Mouse (Mus musculus): Measurements from ENCODE around the gene Rpl29. TPM values are rescaled to one million over a fixed set of nuclear protein-coding genes. Genes with fewer than 3 reads are reported as not detected.

Gene Rpl29
- polyA plus RNA-seq, 1 experiment from 2014 or later, result 476 TPM

GRCm38 (mm10) chr9:106465571-106466200, 36.4 kb downstream of the Rpl29 start, which contains the start of gene Gpr62:
Gpr62 (minus strand) TSS chr9:106465938.
- no peak within 1 kb of the TSS for H3K27ac ChIP-seq (ENCODE audit: low read length)
- ATAC-seq (replicated peaks; ENCODE audit: extremely low read depth, insufficient read depth, low FRiP score), result no peak; the same call in 1 of the 2 replicates
- peaks cover 10% of the 10 kb centered on the region for H3K4me1 ChIP-seq (ENCODE audit: control insufficient read depth, insufficient read depth, low read length)
- H3K4me2 ChIP-seq (ENCODE audit: low read depth, low read length), result peak within 1 kb of the TSS; percentile 87
- WGBS, result 32% methylated on average over 26 of the region's 26 CpGs
- H3K36me3 ChIP-seq (ENCODE audit: control insufficient read depth, insufficient read depth), result peaks cover 21% of the 10 kb centered on the region
- H3K9ac ChIP-seq (ENCODE audit: low read length), result peak within 1 kb of the TSS; percentile 81
- H3K9me3 ChIP-seq (replicated peaks; ENCODE audit: control insufficient read depth, low read length), result no peaks in the 10 kb centered on the region
- H3K27me3 ChIP-seq (ENCODE audit: control insufficient read depth, insufficient read depth, low read length), result peaks cover 6% of the 10 kb centered on the region; the same call in 1 of the 2 replicates
- H3K4me3 ChIP-seq (ENCODE audit: low read length), result peak within 1 kb of the TSS; percentile 71

GRCm38 (mm10) chr9:106466721-106467120, 37.5 kb downstream of the Rpl29 start:
- Histone ChIP-seq H3K9ac (ENCODE audit: low read length) (no peak overlapping the region), H3K4me2 (ENCODE audit: low read depth, low read length) (no peak overlapping the region), H3K27me3 (ENCODE audit: control insufficient read depth, insufficient read depth, low read length) (peaks cover 6% of the 10 kb centered on the region; the same call in 1 of the 2 replicates), H3K4me1 (ENCODE audit: control insufficient read depth, insufficient read depth, low read length) (peaks cover 10% of the 10 kb centered on the region), H3K27ac (ENCODE audit: low read length) (no peak overlapping the region), H3K36me3 (ENCODE audit: control insufficient read depth, insufficient read depth) (peaks cover 18% of the 10 kb centered on the region), H3K9me3 (replicated peaks; ENCODE audit: control insufficient read depth, low read length) (no peaks in the 10 kb centered on the region), H3K4me3 (ENCODE audit: low read length) (no peak overlapping the region)
- WGBS, result 76% methylated on average over 6 of the region's 6 CpGs
- ATAC-seq (replicated peaks; ENCODE audit: extremely low read depth, insufficient read depth, low FRiP score), result no peak

GRCm38 (mm10) chr9:106467746-106468145, 38.5 kb downstream of the Rpl29 start:
- peaks cover 6% of the 10 kb centered on the region; the same call in 1 of the 2 replicates for H3K27me3 ChIP-seq (ENCODE audit: control insufficient read depth, insufficient read depth, low read length)
- peaks cover 10% of the 10 kb centered on the region for H3K4me1 ChIP-seq (ENCODE audit: control insufficient read depth, insufficient read depth, low read length)
- 82% methylated on average over 7 of the region's 7 CpGs for WGBS
- peaks cover 12% of the 10 kb centered on the region for H3K36me3 ChIP-seq (ENCODE audit: control insufficient read depth, insufficient read depth)
- H3K27ac ChIP-seq (ENCODE audit: low read length), result no peak overlapping the region
- H3K4me2 ChIP-seq (ENCODE audit: low read depth, low read length), result no peak overlapping the region
- H3K9me3 ChIP-seq (replicated peaks; ENCODE audit: control insufficient read depth, low read length), result no peaks in the 10 kb centered on the region
- no peak for ATAC-seq (replicated peaks; ENCODE audit: extremely low read depth, insufficient read depth, low FRiP score)
- no peak overlapping the region for H3K9ac ChIP-seq (ENCODE audit: low read length)
- H3K4me3 ChIP-seq (ENCODE audit: low read length), result no peak overlapping the region

- no peaks in the 10 kb centered on the region for H3K9me3 ChIP-seq (replicated peaks; ENCODE audit: control insufficient read depth, low read length)
- H3K4me2 ChIP-seq (ENCODE audit: low read depth, low read length), result no peak overlapping the region
- H3K4me3 ChIP-seq (ENCODE audit: low read length), result no peak overlapping the region
- peaks cover 6% of the 10 kb centered on the region; the same call in 1 of the 2 replicates for H3K27me3 ChIP-seq (ENCODE audit: control insufficient read depth, insufficient read depth, low read length)
- H3K27ac ChIP-seq (ENCODE audit: low read length), result no peak overlapping the region
- H3K4me1 ChIP-seq (ENCODE audit: control insufficient read depth, insufficient read depth, low read length), result peaks cover 10% of the 10 kb centered on the region
- no peaks in the 10 kb centered on the region for H3K36me3 ChIP-seq (ENCODE audit: control insufficient read depth, insufficient read depth)
- 60% methylated on average over 6 of the region's 6 CpGs for WGBS
- no peak overlapping the region for H3K9ac ChIP-seq (ENCODE audit: low read length)
- no peak for ATAC-seq (replicated peaks; ENCODE audit: extremely low read depth, insufficient read depth, low FRiP score)
Observed at GRCm38 (mm10) chr9:106469317-106469716, 40.1 kb downstream of the Rpl29 start.

GRCm38 (mm10) chr9:106469776-106470175, 40.5 kb downstream of the Rpl29 start:
- Histone ChIP-seq H3K4me2 (ENCODE audit: low read depth, low read length) (no peak overlapping the region), H3K27me3 (ENCODE audit: control insufficient read depth, insufficient read depth, low read length) (0 out of 2 replicates have a peak, but pooled peaks cover 3% of the 10 kb centered on the region), H3K27ac (ENCODE audit: low read length) (no peak overlapping the region), H3K9ac (ENCODE audit: low read length) (no peak overlapping the region), H3K4me3 (ENCODE audit: low read length) (no peak overlapping the region), H3K4me1 (ENCODE audit: control insufficient read depth, insufficient read depth, low read length) (peaks cover 10% of the 10 kb centered on the region), H3K9me3 (replicated peaks; ENCODE audit: control insufficient read depth, low read length) (no peaks in the 10 kb centered on the region), H3K36me3 (ENCODE audit: control insufficient read depth, insufficient read depth) (no peaks in the 10 kb centered on the region)
- no peak for ATAC-seq (replicated peaks; ENCODE audit: extremely low read depth, insufficient read depth, low FRiP score)
- 53% methylated on average over 9 of the region's 9 CpGs for WGBS

- no peak overlapping the region for H3K27ac ChIP-seq (ENCODE audit: low read length)
- H3K4me1 ChIP-seq (ENCODE audit: control insufficient read depth, insufficient read depth, low read length), result peaks cover 13% of the 10 kb centered on the region
- H3K9ac ChIP-seq (ENCODE audit: low read length), result no peak overlapping the region
- 66% methylated on average over 14 of the region's 14 CpGs for WGBS
- H3K27me3 ChIP-seq (ENCODE audit: control insufficient read depth, insufficient read depth, low read length), result 0 out of 2 replicates have a peak, but pooled peaks cover under 1% of the 10 kb centered on the region
- H3K36me3 ChIP-seq (ENCODE audit: control insufficient read depth, insufficient read depth), result no peaks in the 10 kb centered on the region
- ATAC-seq (replicated peaks; ENCODE audit: extremely low read depth, insufficient read depth, low FRiP score), result no peak
- no peak overlapping the region for H3K4me3 ChIP-seq (ENCODE audit: low read length)
- H3K4me2 ChIP-seq (ENCODE audit: low read depth, low read length), result 0 out of 2 replicates have a peak overlapping the region, but pooled peaks have one; percentile 29
- no peaks in the 10 kb centered on the region for H3K9me3 ChIP-seq (replicated peaks; ENCODE audit: control insufficient read depth, low read length)
Observed at GRCm38 (mm10) chr9:106470991-106471750, 41.9 kb downstream of the Rpl29 start.

- 0 out of 2 replicates have a peak, but pooled peaks have one; percentile 3 for ATAC-seq (replicated peaks; ENCODE audit: extremely low read depth, insufficient read depth, low FRiP score)
Observed at GRCm38 (mm10) chr9:106471892-106472291, 42.6 kb downstream of the Rpl29 start.

GRCm38 (mm10) chr9:106472321-106472720, 43.1 kb downstream of the Rpl29 start:
- H3K4me1 ChIP-seq (ENCODE audit: control insufficient read depth, insufficient read depth, low read length), result peaks cover 19% of the 10 kb centered on the region
- no peak for ATAC-seq (replicated peaks; ENCODE audit: extremely low read depth, insufficient read depth, low FRiP score)

More at GRCm38 (mm10) chr9:106471892-106472291, 42.6 kb downstream of the Rpl29 start:
- Histone ChIP-seq H3K9me3 (replicated peaks; ENCODE audit: control insufficient read depth, low read length) (no peaks in the 10 kb centered on the region), H3K27me3 (ENCODE audit: control insufficient read depth, insufficient read depth, low read length) (no peaks in the 10 kb centered on the region), H3K4me1 (ENCODE audit: control insufficient read depth, insufficient read depth, low read length) (peaks cover 19% of the 10 kb centered on the region), H3K4me2 (ENCODE audit: low read depth, low read length) (0 out of 2 replicates have a peak overlapping the region, but pooled peaks have one; percentile 29), H3K4me3 (ENCODE audit: low read length) (no peak overlapping the region), H3K9ac (ENCODE audit: low read length) (no peak overlapping the region), H3K27ac (ENCODE audit: low read length) (no peak overlapping the region), H3K36me3 (ENCODE audit: control insufficient read depth, insufficient read depth) (no peaks in the 10 kb centered on the region)
- WGBS, result 17% methylated on average over 5 of the region's 5 CpGs

More at GRCm38 (mm10) chr9:106472321-106472720, 43.1 kb downstream of the Rpl29 start:
- no peaks in the 10 kb centered on the region for H3K9me3 ChIP-seq (replicated peaks; ENCODE audit: control insufficient read depth, low read length)
- no peaks in the 10 kb centered on the region for H3K27me3 ChIP-seq (ENCODE audit: control insufficient read depth, insufficient read depth, low read length)
- peak overlapping the region; percentile 20; the same call in 1 of the 2 replicates for H3K27ac ChIP-seq (ENCODE audit: low read length)
- no peak overlapping the region for H3K4me2 ChIP-seq (ENCODE audit: low read depth, low read length)
- no peak overlapping the region for H3K4me3 ChIP-seq (ENCODE audit: low read length)
- no peak overlapping the region for H3K9ac ChIP-seq (ENCODE audit: low read length)
- no peaks in the 10 kb centered on the region for H3K36me3 ChIP-seq (ENCODE audit: control insufficient read depth, insufficient read depth)
- WGBS, result 54% methylated on average over 4 of the region's 4 CpGs
